Mouse (Mus musculus) gastrocnemius, postnatal 36 days (tissue): ENCODE measurements around the gene Dydc1. TPM values are rescaled to one million over a fixed set of nuclear protein-coding genes. Genes with fewer than 3 reads are reported as not detected.
"Not testable (repeated sequence)": the region's sequence is repeated elsewhere in the genome, so short reads cannot be mapped to it uniquely, and the experiment has no call there.

Source experiments
- DNase-seq, 2 experiments: peaks; one replicate each; pipeline ENCODE4 v3.0.0; 2022
- intact Hi-C: fragments of 180-260 bp; cut with DNase I; formaldehyde crosslinking; loops from one replicate; pipeline ENCODE4 v1.15.1; 2025
- long read RNA-seq, 2 experiments: library from polyadenylated mRNA; stranded (forward); transcript quantifications; one replicate each; pipeline ENCODE4 v2.0.0; 2021
- total RNA-seq, 2 experiments: library from RNA; stranded (reverse); gene quantifications; 2 replicates each; pipeline ENCODE4 v1.2.3; 2021

Gene Dydc1
- not detected for total RNA-seq
- long read RNA-seq, experiment 1 = 0 reads
- long read RNA-seq, experiment 2 = 0 reads

DNA sequence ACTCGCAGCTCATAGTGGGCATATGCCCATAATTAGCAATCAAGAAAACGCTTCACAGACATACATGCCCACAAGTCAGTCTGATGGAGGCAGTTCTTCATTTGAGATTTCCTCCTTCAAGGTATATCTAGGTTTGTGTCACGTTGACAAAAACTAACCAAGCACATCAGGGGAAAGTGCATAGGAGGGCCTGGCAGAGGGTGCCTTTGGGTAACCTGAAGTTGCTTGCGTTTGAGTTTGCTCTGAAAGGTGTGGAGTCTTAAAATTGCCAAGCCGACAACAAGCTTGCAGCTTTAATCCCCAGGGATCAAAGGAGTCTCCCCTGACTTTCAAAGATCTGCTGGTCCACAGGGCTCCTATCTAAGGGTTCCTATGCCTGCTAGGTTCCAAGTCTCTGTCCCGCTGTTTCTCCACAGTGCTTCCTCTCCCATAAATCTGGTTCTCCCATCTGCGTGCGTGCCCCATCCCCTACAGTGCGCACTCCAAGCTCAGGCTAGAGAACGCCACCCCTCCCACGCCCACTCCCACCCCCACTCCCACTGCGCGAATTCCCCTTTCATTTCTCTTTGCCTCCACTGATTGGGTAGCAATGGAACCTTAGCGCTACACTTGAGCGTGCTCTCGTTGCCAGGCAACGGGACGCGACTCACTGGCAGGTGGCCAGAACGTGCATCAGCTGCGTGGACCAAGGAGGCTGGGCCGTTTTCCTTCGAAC is at the start of gene Dydc1:
Dydc1 (plus strand) TSS at position 683 of the 715 bp plus-strand sequence.
- peak; percentile 13 to 32 for DNase-seq
- intact Hi-C loops = no loop called here

DNA sequence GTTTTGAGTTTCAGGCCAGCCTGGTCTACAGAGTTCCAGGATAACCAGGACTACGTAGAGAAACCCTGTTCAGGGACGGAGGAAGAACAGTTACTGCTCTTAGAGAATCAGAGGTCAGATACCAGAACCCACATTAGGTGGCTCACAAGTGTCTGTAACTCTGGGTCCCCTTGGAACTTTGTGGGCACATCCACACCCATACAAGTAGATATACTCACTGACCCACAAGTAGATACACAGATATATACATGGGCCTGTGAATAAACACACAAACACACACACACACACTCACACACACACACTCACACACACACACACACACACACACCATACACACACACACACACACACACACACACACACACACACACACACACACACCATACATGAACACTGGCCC is 47.6 kb upstream of the Dydc1 start:
- intact Hi-C loops = no loop called here
- no peak for DNase-seq

DNA sequence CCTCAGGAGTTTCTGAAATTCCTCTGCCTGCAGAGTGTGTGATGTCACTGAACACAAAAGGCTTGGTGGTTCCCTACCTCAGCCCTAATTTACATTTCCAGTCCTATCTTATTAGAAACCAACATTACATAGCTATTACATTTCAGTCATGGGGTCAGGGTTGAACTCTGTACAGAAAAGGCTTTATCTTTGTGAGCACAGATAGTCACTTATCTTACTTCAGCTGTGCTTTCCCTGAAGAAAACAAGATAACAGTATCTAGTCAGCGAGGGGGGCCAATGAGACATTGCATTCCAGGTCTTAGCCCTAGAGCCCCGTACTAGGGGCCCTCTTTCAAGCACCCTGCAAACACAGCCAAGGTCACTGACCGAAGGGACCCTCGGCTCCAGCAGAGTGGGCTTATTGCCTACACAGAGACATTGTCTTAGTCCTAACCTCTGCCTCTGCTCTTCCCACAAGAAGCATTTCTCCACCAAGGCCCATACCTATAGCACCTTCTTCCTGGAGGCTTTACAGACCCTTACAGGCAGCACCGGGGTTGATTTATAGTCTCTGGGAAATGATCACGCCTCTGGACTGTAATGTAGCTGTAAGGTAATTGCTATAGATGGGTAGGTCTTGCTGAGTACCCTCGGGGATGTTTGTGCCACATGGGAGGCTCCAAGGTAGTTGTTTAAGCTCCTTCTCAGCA is 47.0 kb upstream of the Dydc1 start:
- intact Hi-C loops = no loop called here

DNA sequence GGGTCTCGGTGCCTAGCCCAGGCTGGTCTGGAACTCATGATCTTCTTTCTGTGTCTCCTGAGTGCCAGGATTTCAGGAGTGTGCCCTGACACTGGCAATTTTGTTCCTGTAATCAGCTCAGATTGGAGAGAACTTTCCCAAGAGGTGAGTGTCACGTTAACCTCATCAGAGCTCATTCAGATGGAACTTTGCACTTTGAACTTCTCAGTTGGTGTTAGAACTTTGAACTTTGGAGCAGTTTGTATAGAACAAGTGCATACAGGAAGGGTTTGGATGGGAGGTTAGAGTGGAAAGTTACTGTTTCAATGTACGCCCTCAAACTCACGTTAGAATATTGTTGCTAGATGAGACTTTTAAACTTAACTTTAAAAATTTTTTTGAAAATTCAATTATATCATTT is 43.4 kb upstream of the Dydc1 start:
- intact Hi-C loops = no loop called here

More for the DNA sequence above, 47.0 kb upstream of the Dydc1 start:
- DNase-seq = no peak

DNA sequence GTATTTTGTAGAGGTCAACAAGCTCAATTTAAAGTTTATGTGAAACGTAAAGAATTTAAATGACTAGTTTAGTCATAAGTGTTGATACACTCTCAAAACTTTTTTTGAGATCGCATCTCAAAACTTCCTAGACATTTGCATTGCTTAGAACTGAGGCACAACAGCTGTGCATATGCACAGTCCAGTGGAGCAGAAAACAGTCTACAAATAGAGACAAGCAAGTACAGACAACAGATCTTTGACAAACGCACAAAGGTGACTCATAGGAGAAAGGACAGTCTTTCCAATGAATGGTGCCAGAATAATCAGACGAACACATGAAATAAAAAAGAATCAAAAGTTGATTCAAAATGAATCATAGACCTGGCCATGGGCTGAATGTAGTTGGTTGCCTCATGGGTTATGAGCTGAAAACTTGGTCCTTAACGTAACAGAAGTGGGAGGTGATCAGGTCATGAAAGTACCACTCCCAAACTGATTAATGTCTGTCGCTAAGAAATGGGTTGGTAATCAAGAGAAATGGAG is 41.7 kb upstream of the Dydc1 start:
- DNase-seq = no peak
- intact Hi-C loops = no loop called here

More for the DNA sequence above, 43.4 kb upstream of the Dydc1 start:
- DNase-seq = no peak

DNA sequence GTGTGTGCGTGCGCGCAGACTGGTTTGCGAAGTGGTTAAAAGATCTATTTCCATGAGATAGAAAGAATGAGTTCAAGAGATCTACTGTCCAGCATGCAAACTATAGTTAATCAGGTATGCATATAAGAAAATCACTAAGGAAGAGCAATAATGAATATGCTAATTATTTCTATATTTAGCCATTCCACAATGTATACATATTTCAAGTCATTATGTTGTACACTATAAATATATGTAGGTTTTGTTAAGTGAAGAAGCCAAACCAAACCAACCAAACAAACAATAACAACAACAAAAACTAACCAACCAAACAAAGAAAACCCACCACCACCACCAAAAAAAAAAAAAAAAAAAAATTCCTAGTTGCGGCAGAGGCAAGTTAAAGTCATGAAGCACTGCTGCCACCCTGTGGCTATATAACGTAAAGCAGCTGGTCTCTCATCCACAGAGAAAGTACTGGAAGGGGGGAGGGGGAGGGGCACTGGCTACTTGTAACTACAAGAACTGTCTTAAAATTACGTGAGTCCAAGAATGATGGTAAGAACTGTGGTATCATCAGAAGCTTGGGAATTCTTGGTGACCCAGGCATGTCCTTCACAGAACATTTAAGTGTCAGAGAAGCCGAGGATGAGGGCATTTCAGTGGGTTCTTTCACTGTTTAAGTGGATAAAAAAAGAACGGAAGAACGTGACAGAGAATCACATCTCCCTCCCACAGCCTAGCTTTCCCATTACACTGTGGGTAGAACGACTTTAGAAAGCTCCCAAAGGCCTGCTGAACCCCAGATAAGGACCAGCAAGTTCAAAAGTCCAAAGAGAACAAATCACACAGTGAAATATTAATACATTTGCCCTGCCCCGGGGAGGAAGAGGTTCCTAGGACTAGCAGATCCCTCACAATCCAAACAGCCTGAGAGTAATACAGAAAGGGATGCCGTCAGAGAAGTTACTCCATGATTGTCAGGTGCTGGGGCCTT is 39.3 kb upstream of the Dydc1 start:
- intact Hi-C loops = loop anchor here (1.0 kb wide), 1 partner anchor 116 kb away; no protein-coding TSS in a partner anchor
- DNase-seq = peak; percentile 42 to 58

DNA sequence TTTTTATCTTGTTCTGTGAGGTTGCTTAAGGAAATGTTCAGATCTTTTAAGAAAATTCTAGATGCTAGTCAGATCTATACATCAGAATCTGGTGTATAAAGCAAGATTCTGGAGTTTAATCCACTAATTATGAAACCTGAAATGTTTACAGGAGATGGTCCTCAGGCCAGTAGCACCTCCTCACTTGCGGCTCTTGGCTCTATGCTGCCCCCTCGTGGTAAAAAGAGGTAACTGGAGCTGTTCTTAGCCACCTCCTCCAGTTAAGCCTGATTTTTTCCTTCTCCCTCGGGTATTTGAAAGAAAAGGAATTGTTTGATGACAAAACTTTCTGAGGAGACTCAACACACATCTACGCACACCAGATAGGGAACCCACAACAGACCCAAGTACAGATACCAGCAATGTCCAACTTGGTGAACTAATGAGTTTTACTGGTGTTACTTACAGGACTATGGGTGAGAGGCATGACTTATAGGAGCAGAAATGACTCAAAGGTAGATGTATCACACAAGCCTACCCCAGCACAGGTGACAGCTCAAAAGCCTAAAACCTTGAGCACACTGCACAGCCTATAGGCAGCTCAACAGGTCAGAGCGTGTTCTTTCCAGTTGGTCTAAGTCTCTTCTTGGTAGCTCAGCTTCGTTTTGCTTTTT is 37.4 kb upstream of the Dydc1 start:
- peak in 1 of 2 experiments; percentile 42 for DNase-seq
- intact Hi-C loops = loop anchor here (1.0 kb wide), 1 partner anchor 56 kb away; no protein-coding TSS in a partner anchor

DNA sequence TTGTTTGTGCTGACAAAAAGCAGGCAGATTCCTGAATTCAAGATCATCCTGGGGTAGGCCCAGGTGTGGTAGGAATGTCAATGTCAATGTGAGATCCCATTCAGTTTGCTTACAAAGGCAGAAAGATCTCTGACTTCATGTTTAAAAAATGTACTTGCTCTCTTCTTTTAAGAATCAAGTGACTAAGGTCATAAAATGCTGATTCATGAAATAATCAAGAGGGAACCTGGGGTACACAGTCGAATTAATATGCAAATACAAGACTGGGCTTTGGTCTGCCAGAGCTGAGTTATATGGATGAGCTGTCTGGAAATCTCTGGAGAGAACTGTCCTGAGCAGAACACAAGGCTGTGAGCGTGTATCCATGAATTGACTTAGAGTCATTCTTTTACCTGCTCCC is 25.3 kb upstream of the Dydc1 start:
- intact Hi-C loops = no loop called here
- DNase-seq = no peak

DNA sequence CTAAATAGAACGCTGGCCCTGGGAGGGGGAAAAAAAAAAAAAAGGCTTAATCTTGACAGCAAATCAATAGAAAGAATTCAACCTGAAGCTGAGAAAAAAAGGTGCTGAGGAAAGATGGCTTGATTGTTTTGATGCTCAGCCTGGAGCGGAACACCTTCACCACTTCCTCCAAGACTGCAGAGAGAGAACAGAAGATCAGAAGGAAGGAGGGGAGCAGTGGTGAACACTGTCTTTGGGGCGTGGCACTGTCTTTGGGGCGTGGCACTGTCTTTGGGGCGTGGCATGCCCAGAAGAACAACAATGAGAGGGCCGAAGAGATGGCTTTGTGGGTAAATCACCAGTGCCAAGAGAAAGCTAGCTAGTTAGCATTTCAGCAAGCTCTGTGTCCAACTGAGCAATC is 22.2 kb upstream of the Dydc1 start:
- DNase-seq = no peak
- intact Hi-C loops = no loop called here

DNA sequence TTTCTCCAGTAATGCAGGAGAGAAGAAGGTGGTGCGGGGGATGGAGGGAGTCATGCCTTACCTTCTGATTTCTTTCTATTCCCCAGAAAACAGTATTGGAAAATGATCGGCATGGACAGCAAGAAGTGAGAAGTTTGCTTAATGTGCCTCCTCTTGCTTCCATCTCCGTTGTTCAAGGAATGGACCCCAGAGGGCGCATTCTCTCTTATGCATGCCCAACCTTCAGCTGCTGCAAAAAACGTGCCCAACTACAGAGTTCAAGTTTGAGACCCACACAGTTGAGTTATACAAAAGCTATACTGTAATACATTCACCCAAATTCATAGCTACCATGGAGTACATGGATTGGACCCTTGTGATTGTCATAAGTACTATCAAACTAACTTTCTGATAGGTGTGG is 20.2 kb upstream of the Dydc1 start:
- no peak for DNase-seq
- intact Hi-C loops = no loop called here

DNA sequence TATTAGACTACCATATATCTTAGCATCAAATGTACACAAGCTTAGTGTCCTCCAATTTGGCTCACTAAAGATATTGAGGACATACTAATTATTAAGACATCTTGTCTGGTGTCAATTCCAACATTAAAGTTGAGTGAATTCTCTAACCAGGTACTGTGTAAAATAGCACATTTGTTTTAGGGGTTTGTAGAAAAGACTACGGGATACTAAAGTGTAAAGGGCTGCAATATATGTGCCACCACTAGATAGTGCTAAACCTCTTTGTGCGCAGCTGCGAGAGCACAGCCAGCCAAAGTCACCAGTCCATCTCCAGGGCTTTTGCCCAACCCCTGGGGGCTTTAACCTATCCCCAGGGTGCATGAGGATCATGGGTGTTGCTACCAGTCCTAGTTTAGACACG is 19.5 kb upstream of the Dydc1 start:
- intact Hi-C loops, DNase-seq: not testable (repeated sequence)

DNA sequence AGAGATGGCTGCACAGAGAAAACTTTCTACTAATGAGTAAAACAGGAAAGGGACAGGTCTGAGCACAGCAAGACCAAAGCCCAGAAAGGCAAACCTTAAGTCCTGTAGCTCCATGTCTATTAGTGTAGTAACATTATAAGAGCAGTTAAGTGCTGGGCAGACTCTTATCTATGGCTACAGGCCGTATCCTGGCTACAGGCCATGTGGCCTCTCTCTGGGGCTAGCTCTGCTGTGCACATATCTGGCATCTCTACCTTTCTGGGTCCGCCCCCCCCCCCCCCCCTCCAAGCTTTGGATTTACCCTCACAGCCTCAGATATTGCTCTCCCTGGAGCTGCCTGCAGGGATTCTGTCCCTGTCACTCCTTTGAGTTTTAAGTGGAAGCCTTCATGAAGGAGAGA is 7.5 kb upstream of the Dydc1 start:
- intact Hi-C loops = no loop called here

DNA sequence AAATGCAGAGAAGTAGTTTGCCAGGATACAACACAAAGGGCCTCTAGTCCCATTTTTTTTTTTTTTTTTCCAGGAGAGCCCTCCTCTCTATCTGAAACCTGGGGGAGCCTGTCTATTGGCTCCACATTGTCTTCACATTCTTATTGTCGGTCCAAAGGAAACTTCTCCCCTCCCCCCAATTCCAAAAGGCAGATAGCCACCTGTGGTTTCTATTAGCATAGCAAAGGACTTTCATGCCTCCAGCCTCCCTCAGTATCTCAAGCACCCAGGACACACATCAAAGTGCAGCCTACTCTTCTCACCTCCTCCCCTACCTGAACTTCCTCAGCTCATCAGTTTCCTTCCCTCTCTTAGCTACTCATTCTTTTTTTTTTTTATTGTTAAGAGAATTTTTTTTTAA is 6.3 kb upstream of the Dydc1 start:
- no peak for DNase-seq
- intact Hi-C loops = no loop called here

More for the DNA sequence above, 7.5 kb upstream of the Dydc1 start:
- DNase-seq = no peak

DNA sequence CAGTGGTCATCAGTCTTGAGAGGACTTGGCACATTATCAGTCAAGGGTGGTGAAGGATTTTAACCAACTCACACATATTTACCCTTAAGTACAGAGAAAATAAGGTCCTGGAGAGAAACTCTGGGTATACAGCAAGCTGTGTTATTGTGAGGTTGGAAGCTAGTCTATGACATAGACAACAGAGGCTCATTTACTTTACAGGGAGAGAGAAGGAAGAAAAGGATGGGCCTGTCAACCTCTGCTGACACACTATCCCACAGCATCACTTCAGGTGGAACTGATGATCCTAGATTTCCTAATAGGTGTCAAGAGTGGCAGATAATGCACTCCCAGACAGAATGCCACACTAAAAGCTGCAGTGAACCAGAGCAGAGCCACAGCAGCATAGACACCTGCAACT is 3.6 kb upstream of the Dydc1 start, which contains the start of gene Dydc2:
Dydc2 (minus strand) TSS at position 101 of the 400 bp plus-strand sequence.
- DNase-seq = no peak
- intact Hi-C loops = no loop called here

DNA sequence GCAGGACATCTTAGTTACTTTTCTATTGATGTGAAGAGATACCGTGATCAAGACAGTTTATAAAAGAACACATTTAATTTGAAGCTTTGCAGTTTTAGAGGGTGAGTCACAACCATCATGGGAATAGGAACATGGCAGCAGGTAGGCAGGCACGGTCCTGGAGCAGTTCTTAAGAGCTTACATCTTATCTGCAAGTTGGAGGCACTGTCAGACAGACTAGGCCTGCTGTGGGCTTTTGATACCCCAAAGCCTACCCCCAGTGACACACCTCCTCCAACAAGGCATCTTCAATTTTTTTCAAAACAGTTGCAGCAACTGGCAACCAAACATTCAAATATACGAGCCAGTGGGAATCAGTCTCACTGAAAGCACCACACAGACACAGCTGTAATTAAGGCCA is 2.4 kb upstream of the Dydc1 start:
- DNase-seq = no peak
- intact Hi-C loops = no loop called here

DNA sequence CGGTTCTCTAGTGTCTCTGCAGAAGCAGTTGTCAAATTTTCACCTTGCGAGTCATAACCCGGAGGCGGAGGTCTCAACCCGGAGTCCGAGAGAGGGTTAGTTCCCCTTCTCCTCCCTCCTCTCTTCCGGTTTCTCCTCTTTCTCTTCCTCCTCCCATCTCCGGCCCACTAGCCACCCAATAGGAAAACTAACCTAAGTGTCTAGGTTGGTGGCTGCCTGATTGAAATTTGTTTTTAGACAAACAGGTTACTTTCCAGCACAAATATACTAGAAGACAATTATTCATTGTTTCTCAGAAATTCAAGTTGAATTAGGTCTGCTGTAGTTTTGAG is 199 bp downstream of the Dydc1 start:
- intact Hi-C loops = no loop called here
- DNase-seq = no peak

DNA sequence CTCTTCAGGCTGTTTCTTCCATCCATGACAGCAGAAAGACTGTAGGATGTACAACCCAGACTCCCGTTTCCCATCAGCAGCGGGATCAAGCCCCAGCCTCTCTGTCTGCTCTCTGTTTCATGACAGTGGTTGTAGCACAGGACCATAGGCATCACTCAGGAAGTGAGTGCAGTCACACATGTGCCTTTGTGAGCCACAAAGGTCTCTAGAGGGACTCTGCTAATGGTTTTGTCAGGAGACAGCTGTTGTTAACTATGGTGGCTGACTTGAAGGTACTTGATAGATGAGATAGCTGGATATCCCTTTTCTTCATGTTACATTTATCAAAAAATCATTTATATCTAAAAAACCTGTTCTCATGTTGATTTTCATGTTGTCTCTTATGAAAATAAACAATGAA is 9.7 kb downstream of the Dydc1 start:
- DNase-seq = no peak

DNA sequence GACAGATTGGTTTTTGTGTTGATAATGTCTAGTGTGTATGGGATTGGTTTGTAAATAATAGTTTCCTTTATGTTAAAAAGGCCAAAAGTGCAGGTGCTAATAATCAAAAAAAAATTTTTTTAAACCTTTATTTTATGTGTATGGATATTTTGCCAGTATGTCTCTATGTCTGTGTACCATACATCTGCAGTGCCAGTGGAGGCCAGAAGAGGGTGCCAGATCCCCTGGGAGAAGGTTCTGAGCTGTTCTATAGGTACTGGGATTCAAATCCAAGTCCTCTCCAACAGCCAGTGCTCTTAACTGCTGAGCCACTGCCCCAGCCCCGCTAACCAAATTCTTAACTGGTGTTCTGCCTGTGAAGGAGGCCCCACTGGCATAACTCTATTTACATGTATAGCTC is 14.8 kb downstream of the Dydc1 start:
- DNase-seq = no peak
- intact Hi-C loops = no loop called here

More for the DNA sequence above, 9.7 kb downstream of the Dydc1 start:
- intact Hi-C loops = no loop called here

DNA sequence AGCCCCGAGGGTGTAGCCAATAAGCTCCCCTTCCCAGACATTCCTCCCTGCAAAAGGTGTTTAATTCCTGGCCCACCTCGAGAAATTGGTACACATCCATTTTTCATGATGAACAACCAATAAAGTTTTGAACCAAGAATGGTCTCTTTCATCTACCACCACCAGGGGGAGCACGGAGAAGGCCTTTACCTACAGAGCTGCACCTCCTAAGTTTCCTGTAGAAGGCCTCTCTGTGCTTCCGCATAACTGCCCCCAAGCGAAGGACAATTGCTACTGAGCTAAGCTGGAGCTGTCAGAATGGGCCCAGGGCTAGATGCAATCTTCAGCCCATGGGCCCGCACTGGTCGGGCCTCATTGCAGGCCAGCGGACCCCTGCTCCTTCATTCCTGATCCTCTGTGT is 18.1 kb downstream of the Dydc1 start:
- no peak for DNase-seq
- intact Hi-C loops = no loop called here

DNA sequence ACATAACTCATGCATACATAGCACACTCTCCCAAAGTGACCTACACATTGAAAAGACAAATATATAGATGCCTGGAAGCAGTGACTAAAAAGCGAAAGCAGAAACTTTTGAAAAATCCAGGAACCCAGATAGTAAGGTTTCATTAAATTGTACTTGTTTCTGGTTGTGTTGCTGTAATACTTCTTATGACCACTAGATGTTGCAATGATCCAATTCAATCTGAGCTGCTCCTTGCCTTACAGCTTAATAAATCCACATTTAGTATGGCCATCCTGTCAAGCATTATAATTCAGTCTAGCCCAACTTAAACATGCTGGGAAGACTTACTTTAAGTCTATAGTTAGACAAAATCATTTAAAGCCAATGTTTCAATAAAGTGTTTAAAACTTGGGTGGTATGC is 21.4 kb downstream of the Dydc1 start:
- no peak for DNase-seq
- intact Hi-C loops = no loop called here
